Mouse (Mus musculus): ENCODE data around the gene Cog5.

DNA sequence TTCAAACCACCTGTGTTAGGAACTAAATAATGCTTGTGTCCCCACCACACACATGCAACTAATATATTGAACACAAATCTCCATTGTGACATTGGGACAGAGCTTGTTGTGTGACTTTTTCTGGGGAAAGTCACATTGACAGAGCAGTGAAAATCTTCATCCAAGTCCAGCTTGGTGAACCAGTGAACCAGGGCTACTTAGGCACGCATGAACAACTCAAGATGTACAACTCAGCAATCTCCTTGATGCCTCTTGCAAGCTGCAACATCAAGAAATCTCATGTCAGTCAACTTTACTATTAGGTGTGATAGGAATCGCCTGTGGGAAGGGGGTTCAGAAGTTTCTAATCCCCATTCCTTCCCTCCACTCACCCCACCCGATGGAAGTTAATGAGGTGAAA is 169.0 kb downstream of the Cog5 start:
- TF ChIP-seq CTCF (IDR thresholded peaks at IDR 0.05; ENCODE audit: control insufficient read depth, insufficient read depth, low read length) (no peak), POLR2A (IDR thresholded peaks at IDR 0.05; ENCODE audit: borderline replicate concordance, control insufficient read depth, low read depth, low read length) (no peak)

Data from bone marrow, adult 2 months (tissue).